Mouse (Mus musculus): Measurements from ENCODE around the gene Rps18. TPM values are rescaled to one million over a fixed set of nuclear protein-coding genes. Genes with fewer than 3 reads are reported as not detected.
"Not testable (repeated sequence)": the region's sequence is repeated elsewhere in the genome, so short reads cannot be mapped to it uniquely, and the experiment has no call there.

Rps18 gene
- polyA plus RNA-seq, 2 experiments from 2014 or later = 6,766 to 6,959 TPM

DNA sequence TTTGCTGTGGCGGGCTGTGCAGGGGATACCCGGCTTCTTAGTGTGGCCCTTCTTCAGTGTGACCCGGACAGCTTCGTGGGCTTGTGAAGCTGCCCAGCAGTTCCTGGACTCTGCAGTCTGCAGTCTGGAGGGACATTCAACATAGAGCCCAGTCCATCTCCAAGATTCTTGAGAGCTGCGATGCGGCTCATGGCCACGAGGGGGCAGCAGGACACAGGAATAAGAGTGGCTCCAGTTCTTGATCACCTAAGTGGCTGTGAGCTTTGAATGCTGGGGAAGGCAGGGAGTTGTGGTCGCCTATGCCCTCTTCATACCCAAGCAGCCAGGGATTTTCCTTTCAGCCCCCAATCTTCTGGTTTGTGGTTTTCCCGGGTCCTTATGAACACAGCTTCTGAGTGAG is 12.7 kb upstream of the Rps18 start:
- peak; percentile 85 for ATAC-seq

DNA sequence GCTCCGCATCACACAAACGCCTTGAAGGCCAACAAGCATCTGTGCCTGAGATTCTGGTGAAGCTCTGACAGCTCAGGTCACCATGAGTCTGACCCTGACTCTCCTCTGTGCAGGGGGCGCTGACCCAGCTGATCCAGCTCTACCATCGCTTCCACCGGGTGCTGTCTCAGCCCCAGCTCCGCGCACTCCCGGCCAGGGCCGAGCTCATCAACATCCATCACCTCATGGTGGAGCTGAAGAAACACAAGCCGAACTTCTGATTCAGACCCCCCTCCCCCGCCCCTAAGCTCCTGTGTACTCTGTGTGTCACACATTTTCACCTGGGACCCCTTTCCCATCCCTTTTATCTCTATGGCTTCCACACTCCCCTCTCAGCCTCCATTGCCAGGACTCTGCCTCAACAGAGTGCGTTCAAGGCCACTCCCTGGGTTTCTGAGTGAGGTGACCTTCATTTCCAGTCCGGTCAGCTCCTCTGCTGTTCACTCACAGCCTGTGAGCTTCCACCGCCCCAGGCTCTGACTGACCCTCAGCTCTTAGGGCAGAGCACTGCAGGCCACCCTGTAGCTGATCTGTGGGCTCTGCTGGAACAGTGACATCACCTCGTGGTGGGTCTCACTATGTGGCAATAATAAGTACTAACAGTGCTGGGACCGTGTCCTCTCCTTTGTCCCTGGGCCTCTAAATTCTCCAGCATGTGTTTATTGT is 10.2 kb upstream of the Rps18 start:
- ATAC-seq = no peak

DNA sequence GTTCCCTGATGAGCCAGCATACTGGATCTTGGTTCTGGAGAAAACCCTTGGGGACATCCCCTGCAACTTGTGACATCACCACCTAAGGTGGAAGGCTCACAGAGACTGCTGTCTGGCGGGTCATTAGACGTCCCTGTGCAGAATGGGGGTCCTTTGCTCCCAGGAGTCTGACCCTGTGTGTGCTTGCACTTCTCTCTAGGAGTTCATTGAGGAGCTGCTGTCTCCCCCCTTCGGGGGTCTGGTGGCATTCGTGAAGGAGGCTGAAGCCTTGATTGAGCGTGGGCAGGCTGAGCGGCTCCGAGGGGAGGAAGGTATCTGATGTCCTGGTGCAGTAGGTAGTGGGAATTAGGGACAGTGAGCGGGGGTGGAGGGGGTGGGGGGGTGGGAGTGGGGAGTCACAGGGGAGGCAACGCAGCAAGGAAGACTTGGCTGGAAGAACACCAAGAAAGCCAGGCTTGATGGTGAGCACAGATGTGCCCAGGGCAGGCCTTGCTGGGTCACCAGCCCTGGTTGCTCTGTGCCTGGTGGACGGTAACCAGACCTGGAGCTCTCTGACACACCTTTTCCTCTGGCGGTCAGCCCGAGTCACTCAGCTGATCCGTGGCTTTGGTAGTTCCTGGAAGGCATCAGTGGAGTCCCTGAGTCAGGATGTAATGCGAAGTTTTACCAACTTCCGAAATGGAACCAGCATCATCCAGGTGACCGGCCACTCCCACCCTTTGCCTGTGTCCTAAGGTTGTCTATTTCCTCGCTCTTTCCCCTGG is 9.5 kb upstream of the Rps18 start:
- no peak for ATAC-seq

DNA sequence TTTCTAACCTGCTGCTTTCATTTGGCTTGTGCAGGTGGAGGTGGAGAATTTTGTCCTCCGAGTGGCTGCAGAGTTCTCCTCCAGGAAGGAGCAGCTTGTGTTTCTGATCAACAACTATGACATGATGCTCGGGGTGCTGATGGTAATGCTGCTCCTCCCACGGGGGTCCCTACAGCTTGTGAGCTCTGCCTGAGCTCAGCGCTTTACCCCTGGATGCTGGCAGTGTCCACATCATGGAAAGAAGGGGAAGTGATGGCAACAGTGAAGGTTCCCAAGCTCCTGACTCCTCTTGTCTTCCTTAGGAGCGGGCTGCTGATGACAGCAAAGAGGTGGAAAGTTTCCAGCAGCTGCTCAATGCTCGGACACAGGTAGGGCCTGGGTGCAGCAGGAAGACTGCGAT is 7.1 kb upstream of the Rps18 start:
- ATAC-seq = no peak

DNA sequence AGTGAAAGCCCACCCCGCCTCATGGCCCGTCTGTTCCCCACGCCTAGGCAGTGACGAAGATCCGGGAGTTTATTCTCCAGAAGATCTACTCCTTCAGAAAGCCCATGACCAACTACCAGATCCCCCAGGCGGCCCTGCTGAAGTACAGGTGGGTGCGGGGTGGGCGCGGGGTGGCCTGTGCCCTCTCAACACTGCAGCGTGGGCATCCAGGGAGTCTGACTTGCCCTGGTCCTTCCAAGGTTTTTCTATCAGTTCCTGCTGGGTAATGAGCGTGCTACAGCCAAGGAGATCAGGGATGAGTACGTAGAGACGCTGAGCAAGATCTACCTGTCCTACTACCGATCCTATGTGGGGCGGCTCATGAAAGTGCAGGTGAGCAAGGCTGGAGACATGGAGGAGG is 4.1 kb upstream of the Rps18 start:
- ATAC-seq = no peak

DNA sequence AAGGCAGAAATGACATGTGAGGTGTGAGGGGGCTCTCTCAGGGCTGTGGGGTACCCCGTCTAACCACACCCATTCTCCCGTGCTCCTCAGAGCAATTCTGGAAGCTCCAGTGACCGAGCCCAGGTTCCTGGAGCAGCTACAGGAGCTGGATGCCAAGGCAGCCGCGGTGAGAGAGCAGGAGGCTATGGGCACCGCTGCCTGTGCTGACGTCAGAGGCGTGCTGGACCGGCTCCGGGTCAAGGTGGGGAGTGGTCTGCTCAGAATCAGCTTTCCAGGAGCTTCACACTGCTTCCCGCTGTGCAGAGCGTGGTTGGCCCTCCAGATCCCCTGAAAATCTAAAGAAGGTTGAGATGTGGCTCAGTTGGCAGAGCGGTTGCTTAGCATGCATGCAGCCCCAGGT is 3.3 kb upstream of the Rps18 start:
- ATAC-seq = no peak

DNA sequence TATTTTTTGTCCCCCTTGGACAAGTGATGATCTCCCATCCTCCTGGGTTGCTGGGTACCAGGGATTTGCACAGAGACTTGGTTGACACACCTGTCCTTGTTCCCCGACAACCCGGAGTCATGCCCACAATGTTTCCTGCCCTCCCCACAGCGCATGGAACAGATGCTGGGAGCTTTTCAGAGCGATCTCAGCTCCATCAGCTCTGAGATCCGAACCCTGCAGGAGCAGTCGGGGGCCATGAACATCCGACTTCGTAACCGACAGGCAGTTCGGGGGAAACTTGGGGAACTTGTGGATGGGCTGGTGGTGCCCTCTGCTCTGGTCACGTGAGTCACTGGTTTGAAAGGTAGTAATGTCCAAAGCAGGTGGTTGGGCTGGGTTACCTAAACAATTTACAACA is 2.6 kb upstream of the Rps18 start:
- no peak for ATAC-seq

DNA sequence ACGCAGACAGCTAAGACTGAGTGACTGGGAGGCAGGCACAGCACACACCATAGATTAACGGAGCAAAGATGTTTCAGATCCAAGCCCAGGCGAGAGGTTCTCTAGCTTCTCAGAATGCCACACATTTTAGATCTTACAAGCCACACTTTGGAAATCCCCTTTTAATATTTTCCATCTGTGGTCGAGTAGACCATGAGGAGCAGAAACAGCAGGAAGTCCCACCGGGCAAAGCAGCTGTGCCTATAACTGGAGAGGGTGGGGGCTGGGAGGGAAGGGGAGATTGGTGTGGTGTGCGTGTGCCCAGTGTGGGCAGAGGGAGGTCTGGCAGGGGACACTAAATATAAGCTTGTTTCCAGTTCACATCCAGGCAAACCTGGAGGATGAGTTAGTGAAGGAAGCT is 1.7 kb upstream of the Rps18 start:
- ATAC-seq = no peak

DNA sequence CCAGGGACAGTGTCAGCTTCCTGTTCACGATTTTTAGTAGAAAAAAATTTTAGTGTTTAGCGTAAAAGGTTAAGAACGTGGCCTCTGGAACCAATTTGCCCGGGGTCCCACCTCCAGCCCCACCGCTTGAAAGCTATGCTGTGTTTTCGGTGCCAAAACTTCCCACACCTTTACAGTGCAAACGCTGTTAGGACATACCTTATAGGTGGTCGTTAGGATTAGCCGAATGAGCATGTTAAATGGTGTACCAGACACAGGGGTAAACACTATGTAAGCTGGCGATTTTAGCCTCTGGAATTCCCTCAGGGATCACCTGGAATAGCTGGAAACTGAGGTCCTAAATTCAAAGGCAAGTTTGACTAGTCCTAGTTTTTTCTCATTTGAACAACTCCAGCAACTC is 535 bp upstream of the Rps18 start:
- no peak for ATAC-seq

DNA sequence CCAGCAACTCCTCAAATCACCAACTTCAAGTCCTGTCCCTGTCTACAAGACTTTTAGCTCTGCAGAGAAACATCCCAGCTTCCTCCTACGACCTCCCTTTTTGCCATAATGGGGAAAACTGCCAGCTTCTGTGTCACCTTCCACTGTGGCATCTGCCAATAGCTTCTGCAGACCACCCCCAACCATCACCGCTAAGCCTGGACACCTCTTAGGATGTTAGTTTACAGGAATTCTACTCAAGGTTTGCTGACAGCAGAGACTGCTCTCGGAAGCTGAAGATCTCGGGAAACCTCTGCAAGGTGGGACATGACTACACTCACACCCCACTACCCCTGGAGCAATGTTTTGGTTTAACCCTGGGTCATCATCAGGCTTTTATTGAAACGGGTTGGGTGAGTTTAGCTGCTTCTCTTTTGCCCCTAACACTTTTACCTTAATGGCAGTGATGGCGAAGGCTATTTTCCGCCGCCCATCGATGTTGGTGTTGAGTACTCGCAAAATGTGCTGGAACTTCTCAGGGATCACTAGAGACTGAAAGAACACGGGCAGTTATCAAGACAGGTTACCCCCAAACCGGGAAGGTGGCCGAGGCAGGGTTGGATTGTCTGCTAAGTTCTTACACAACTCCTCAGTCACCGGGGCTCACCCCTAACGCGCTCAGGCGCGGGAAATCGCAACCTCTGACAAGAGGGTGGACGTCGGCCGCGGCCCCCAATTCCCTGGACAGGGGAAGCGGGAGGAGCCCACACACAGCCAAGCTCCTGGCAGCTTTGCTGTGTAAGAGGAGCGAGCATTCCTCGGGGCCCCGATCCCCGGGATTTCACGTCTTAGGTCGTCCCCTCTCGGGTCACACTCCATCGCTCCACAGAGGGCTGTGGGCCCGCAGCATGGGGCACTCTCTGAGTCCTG is 901 bp downstream of the Rps18 start:
- no peak for ATAC-seq

DNA sequence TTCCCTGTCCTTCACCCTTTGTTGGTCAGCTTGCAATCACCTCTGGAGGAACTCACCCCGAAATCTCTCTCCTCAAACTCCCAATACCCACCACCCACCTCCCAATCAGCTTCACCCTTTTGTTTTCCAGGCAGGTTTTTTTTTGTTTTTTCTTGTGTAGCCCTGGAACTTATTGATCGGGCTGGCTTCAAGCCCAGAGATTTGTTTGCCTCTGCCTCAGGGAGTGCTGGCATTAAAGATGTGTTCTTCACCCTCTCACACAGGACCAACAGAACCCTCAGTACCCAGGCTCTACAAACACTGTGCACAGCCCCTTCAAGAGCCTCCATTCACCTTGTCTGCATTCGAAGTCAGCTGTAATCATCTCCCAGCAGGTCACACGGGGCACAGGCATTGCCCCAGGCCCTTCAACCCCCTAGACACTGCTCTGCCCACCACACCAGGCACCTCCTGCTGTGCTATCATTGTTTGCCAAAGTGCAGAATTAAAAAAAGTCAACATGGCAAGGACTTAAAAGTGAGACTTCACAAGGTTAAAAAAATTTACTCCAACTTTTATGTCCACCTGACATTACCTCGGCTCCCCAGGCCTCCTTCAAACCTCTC is 1.7 kb downstream of the Rps18 start:
- no peak for ATAC-seq

DNA sequence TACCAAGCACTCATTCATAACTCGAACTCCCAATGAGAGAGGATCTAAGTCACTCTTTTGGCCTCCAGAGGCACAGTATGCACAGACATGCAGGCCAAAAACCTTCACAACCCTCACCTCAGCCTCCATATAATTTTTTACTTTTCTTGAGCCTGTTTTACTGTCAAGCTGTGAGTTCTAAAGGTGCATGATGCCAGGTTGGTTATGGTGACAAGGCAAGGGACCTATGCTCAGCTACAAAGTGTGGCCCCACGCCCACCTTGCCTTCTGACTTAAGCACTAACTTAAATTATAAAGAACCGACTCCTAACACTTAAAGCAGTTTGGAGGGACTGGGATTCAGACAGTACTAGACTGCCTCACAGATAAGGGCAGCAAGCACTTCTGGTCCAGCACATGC is 2.5 kb downstream of the Rps18 start:
- no peak for ATAC-seq

DNA sequence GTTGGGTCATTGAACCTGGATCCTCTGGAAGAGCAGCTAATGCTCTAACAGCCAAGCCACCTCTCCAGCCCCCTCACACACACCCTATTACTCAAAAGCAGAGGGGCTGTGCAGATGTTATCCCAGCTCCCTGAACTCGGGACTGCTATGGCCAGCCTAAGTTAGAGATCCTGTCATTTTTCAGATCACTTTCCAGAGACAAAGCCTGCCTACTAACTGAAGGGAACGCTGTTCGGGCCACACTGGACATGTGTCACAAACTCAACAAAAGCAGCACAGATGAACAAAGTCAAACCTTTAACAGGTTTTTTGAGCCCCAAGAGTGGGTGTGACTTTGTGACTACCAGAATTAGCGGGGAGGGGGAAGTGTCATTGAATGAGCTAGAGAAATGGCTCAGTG is 2.9 kb downstream of the Rps18 start:
- ATAC-seq = no peak

DNA sequence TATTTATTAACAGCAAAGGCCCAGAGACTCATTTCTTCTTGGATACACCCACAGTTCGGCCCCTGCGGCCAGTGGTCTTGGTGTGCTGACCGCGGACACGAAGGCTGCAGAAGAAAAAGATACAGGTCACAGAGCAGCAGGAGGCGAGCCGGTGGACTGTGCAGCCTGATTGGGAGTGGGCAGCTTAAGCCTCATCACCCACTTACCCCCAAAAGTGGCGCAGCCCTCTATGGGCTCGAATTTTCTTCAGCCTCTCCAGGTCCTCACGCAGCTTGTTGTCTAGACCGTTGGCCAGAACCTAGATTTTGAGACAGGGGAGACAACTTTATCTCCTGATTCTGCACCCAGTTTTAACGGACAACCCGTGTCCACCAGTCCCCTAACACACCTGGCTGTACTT is 3.8 kb downstream of the Rps18 start:
- ATAC-seq = not testable (repeated sequence)

DNA sequence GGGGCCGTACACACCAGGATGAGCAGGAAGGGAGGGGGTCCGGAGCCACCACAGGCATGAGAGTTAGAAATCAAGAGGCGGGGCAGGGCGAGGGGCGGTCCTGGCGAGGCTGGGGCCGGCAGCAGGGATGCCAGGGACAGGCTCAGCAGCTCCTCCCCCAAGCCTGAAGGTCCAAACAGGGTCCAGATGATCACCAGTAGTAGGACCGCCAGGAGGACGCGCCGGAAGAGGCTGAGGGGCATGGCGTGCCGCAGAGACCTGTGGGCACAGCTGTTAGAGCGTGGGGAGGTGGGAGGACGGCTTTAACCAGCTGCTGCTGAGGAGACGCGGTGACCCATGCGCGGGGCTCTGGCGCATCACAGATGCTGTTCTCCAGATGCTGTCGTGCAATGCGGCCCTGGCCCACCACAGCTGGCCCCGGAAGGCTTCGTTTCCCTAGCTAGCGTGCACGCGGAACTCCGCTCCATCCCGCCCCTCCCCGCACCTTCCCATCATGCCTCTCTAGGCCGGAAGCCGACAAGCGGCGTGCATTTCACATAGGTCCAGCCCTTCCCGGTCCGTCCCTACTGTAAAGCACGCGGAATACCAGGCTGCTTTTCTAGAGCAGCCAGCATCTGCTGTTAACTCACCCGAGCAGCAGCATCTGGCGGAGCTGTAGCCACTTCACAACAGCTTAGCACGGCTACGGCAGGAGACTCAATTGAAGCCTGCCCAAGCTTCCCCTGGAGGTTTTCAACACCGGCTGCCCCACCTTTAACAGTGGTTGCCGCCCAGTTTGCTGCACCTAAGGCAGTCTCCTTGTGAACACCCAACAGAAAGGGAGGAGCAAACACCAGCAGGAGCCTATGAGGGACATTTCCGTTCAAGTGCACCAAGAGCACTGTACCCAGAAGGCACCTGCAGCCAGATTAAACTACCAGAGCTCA is 4.5 kb downstream of the Rps18 start, which contains the start of gene B3galt4:
TSS of gene B3galt4 (minus strand) at position 468 of the 926 bp plus-strand sequence.
- ATAC-seq = peak; percentile 59

DNA sequence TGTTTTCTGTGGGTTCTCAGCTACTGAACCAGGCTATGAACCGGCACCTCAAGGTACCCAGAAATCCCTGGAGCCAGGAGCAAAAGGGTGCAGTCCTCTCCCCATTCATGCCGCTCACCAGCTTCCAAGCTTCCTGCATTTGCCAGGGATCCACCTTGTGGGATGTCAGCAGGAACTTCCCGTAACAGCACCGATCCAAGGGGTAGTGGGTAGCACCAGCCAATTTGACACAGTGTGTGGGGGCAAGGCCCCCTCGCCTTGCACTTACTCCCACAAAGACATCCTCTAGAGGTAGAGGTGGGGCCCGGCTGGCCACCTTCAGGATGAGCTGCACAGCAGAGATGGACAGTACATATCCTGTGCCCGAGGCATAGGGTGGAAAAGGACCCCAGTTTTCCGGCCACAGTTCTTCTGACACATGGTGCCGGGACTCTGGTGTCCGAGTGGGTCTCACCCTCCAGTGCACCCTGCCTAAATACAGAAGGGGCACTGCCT is 5.6 kb downstream of the Rps18 start:
- ATAC-seq = no peak

DNA sequence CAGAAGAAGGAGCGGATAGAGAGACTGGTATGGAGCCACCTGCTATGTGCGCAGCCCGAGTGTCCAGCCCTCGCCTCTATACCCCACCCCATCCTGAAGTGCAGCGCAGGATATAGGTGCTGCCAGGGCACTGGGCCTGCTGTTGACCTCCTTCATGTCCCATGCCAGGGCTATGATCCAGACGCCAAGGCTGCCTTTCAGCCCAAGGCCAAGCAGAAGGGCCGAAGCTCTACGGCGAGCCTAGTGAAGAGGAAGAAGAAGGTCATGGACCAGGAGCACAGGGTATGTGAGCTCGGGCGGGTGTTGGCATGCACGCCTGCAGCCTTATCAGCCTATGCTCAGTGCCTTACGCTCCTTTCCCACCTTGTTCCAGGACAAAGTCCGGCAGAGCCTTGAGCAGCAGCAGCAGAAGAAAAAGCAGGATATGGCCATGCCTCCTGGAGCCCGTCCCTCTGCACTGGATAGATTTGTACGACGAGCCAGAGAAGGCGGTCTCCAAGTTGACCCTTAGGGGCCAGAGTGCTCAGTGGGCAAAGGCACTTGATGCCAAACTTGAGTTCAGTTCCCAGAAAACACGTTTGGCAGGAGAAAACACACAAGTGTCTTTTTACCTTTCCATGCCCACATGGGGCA is 6.8 kb downstream of the Rps18 start:
- ATAC-seq = no peak

DNA sequence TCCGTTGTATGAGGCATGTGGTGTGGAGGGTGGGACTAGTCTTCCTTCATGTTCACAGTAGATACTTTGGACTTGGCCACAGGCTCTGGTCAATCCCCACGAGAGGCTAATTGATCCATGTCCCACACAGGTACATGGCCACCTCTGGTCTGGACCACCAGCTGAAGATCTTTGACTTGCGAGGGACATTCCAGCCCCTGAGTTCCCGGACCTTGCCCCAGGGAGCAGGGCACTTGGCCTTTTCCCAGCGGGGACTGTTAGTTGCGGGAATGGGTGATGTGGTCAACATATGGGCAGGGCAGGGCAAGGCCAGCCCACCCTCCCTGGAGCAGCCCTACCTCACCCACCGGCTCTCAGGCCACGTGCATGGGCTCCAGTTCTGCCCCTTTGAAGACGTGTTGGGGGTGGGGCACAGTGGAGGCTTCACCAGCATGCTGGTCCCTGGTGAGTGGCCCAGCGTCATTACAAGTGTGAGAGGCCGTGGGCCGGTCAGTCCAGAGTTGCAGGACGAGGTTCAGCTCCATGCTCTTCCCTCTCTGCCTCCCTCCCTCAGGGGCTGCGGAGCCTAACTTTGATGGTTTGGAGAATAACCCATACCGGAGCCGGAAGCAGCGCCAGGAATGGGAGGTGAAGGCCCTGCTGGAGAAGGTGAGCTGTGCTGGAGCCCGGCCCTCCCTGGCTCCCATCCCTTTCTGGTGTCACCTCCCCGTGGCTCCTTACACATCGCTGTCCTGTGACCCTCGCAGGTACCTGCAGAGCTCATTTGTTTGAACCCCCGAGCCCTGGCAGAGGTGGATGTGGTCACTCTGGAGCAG is 7.5 kb downstream of the Rps18 start:
- ATAC-seq = no peak

DNA sequence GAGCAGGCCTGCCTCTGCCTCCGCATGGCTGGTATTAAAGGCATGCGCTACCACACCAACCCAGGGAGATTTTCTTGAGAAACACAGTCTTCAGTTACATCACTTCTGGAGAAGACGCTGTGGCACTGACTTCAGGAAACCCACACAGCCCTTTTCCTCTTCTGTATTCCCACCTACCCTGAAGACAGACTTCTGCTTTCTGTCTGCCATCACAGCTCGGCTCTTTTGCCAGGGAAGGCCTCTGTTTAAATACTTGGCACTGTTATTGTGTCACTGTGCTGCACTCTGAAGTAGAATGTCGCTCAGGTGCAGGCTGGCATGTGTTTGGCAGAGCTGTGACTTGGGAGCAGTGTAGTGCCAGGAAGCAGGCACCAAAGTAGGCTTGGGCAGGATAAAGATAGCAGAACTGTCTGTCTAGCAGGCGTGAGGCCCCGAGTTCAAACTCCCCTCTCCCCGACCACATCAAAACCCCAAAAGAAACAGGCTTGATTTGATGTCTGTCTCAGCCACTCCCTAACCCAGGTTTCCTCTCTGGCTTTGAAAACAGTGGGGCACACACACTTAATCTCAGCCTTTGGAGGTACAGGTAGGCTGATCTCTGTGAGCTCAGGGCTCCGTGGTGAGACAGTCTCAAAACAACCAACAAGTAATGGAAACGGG is 8.2 kb downstream of the Rps18 start:
- ATAC-seq = peak; percentile 30

DNA sequence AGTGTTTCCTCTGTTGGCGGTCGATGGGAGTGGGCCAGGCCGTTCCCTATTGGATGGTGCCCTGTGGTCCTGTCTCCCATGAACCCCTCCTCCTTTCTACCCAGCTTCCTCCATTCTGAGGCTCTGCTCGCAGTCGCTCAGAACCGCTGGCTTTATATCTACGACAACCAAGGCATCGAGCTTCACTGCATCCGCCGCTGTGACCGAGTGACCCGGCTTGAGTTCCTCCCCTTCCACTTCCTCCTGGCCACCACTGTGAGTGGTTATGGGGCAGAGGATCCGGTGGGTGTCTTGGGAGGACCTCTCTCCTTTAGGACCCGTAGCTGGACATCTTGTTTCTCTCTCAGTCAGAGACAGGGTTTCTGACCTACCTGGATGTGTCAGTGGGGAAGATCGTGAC is 12.3 kb downstream of the Rps18 start:
- no peak for ATAC-seq
